Mouse (Mus musculus): ENCODE data around the gene Clpb.

GRCm38 (mm10) chr7:101836271-101837153 is 173.1 kb downstream of the Clpb start:
- TF ChIP-seq CTCF (IDR thresholded peaks at IDR 0.05; ENCODE audit: borderline replicate concordance, insufficient read depth, low read length) (no peak), POLR2A (IDR thresholded peaks at IDR 0.05; ENCODE audit: low read depth, low read length) (peak; percentile 42; the same call in 1 of the 2 replicates)

All from embryonic fibroblast, embryonic 13.5 days (primary cell).